Mouse (Mus musculus) C2C12 (cell line): Measurements from ENCODE around the gene Cd200.

Experiments
- CEBPB ChIP-seq: IDR thresholded peaks from one replicate; pipeline ENCODE4 v1.6.1; 2011; ENCODE audit warnings: low read depth, mild to moderate bottlenecking, control low read depth, moderate library complexity
- CTCF ChIP-seq: IDR thresholded peaks from one replicate; pipeline ENCODE4 v1.5.1; 2011; ENCODE audit not compliant: control insufficient read depth, insufficient read depth, insufficient read length
- MAX ChIP-seq: IDR thresholded peaks from one replicate; pipeline ENCODE4 v1.6.1; 2011; ENCODE audit warnings: mild to moderate bottlenecking, control low read depth
- MYOD1 ChIP-seq: IDR thresholded peaks from one replicate; pipeline ENCODE4 v1.6.1; 2011; ENCODE audit warnings: low read depth; ENCODE audit not compliant: control insufficient read depth, insufficient read length
- USF1 ChIP-seq: IDR thresholded peaks from one replicate; pipeline ENCODE4 v1.6.1; 2011; ENCODE audit warnings: low read depth, mild to moderate bottlenecking, control low read depth, moderate library complexity

GRCm38 (mm10) chr16:45374074-45374473, 34.8 kb downstream of the Cd200 start:
- TF ChIP-seq CTCF, result no peak
- no peak for TF ChIP-seq MYOD1
- TF ChIP-seq CEBPB, result no peak
- TF ChIP-seq USF1, result peak; percentile 44
- no peak for TF ChIP-seq MAX
